ENCODE assay signal across 11 mouse cellular contexts in genomic region chr8:119035126-119035525, GRCm38 (mm10).
A peak's percentile ranks its signal among the peaks of the same experiment; 100 is the strongest.
DNase-seq lines count a peak whose midpoint lies in the region; ATAC-seq and TF ChIP-seq lines count a peak whose summit lies in the region.
"Had no signal": no experiment of that assay in that cellular context is flagged by ENCODE, and none has a peak within 500 bp of the region (broad histone marks: within the 10 kb centered on the region; RNA-seq: fewer than 3 reads in every experiment).

No protein-coding gene starts in this region.

- H3K27ac ChIP-seq in intestine, postnatal 0 days (ENCODE audit: low read depth, low read length), result no peak overlapping the region
- H3K27ac ChIP-seq: intestine, embryonic 15.5 days; limb, embryonic 13.5 days; macrophage had no signal

- no peaks in the 10 kb centered on the region for H3K9me3 ChIP-seq in intestine, postnatal 0 days (ENCODE audit: control insufficient read depth)
- H3K9me3 ChIP-seq: intestine, embryonic 15.5 days had no signal

- no peaks in the 10 kb centered on the region for H3K36me3 ChIP-seq in intestine, postnatal 0 days (ENCODE audit: control insufficient read depth, insufficient read depth)
- H3K36me3 ChIP-seq: intestine, embryonic 15.5 days; limb, embryonic 13.5 days had no signal

- 78% methylated on average over 7 of the region's 7 CpGs for WGBS in intestine, postnatal 0 days

- ATAC-seq in frontal cortex, adult (ENCODE audit: low TSS enrichment), result peak; percentile 96
- no peak for ATAC-seq in intestine, postnatal 0 days
- ATAC-seq: intestine, embryonic 15.5 days had no signal

- H3K4me2 ChIP-seq in intestine, postnatal 0 days (replicated peaks; ENCODE audit: low read depth), result no peak overlapping the region
- H3K4me2 ChIP-seq: intestine, embryonic 15.5 days; limb, embryonic 13.5 days had no signal

- H3K4me3 ChIP-seq in intestine, postnatal 0 days (ENCODE audit: low read depth, low read length), result no peak overlapping the region
- H3K4me3 ChIP-seq: intestine, embryonic 15.5 days; limb, embryonic 13.5 days had no signal

- H3K4me1 ChIP-seq in intestine, postnatal 0 days (replicated peaks; ENCODE audit: control insufficient read depth, insufficient read depth, low read length), result no peaks in the 10 kb centered on the region
- H3K4me1 ChIP-seq: intestine, embryonic 15.5 days; limb, embryonic 13.5 days had no signal

- TF ChIP-seq CTCF in intestine, postnatal 0 days (IDR thresholded peaks at IDR 0.05; ENCODE audit: low read depth), result no peak

- DNase-seq in frontal cortex, postnatal 25 days (ENCODE audit: low spot score in 2 of 2), result no peak
- DNase-seq in cerebellum, adult 9-11 months, result peak; percentile 91
- peak; percentile 67 to 79 for DNase-seq in layer of hippocampus, postnatal 10 days (ENCODE audit: low spot score in 2 of 2)
- DNase-seq in right cerebral cortex, postnatal 14 days, result peak; percentile 65
- DNase-seq in thymus, postnatal 0 days (ENCODE audit: low spot score), result no peak
- no peak for DNase-seq in retina, postnatal 1 day

- no peaks in the 10 kb centered on the region for H3K27me3 ChIP-seq in intestine, postnatal 0 days (replicated peaks; ENCODE audit: control insufficient read depth, insufficient read depth, low read length)
- H3K27me3 ChIP-seq: intestine, embryonic 15.5 days; limb, embryonic 13.5 days had no signal

- H3K9ac ChIP-seq in intestine, postnatal 0 days (ENCODE audit: low read depth, low read length), result no peak overlapping the region
- H3K9ac ChIP-seq: intestine, embryonic 15.5 days; limb, embryonic 13.5 days had no signal

Comparison
In these comparisons a context has a peak if more than half of its experiments do, and no peak if none do; other contexts are left out.
1. DNase-seq: peak in cerebellum, adult 9-11 months (single experiment), layer of hippocampus, postnatal 10 days (2 of 2) and right cerebral cortex, postnatal 14 days (single experiment); none in frontal cortex, postnatal 25 days (0 of 2), thymus, postnatal 0 days (single experiment) and retina, postnatal 1 day (single experiment).